Mouse (Mus musculus) C2C12 (cell line): ENCODE measurements around the gene 6330409D20Rik.

Source experiments
- CTCF ChIP-seq: IDR thresholded peaks from one replicate; pipeline ENCODE4 v1.5.1; 2011; ENCODE audit not compliant: control insufficient read depth, insufficient read depth, insufficient read length
- MAX ChIP-seq: IDR thresholded peaks from one replicate; pipeline ENCODE4 v1.6.1; 2011; ENCODE audit warnings: mild to moderate bottlenecking, control low read depth
- MYOD1 ChIP-seq: IDR thresholded peaks from one replicate; pipeline ENCODE4 v1.6.1; 2011; ENCODE audit warnings: low read depth; ENCODE audit not compliant: control insufficient read depth, insufficient read length
- USF1 ChIP-seq: IDR thresholded peaks from one replicate; pipeline ENCODE4 v1.6.1; 2011; ENCODE audit warnings: low read depth, mild to moderate bottlenecking, control low read depth, moderate library complexity

- TF ChIP-seq CTCF (peak; percentile 99), MAX (no peak), MYOD1 (no peak), USF1 (no peak)
Observed at GRCm38 (mm10) chr2:32689420-32689819, 51.4 kb downstream of the 6330409D20Rik start.
